Mouse (Mus musculus) olfactory bulb, adult 2 months (tissue): ENCODE measurements at regions not wholly inside any gene's neighbourhood (a gene's known extent, or its start where the extent isn't known, plus 50 kb on each side); places are given as distances from the start of the nearest gene placed in this dataset.

Source experiments
- CTCF ChIP-seq: fragments of 200-500 bp; IDR thresholded peaks from 2 replicates; pipeline ENCODE4 v1.5.1; 2012; ENCODE audit warnings: low read depth, mild to moderate bottlenecking, low read length, moderate library complexity; ENCODE audit not compliant: insufficient read depth
- POLR2A ChIP-seq: fragments of 200-500 bp; IDR thresholded peaks from 2 replicates; pipeline ENCODE4 v1.6.1; 2012; ENCODE audit warnings: mild to moderate bottlenecking, low read depth, low read length, moderate library complexity; ENCODE audit not compliant: insufficient read depth

DNA sequence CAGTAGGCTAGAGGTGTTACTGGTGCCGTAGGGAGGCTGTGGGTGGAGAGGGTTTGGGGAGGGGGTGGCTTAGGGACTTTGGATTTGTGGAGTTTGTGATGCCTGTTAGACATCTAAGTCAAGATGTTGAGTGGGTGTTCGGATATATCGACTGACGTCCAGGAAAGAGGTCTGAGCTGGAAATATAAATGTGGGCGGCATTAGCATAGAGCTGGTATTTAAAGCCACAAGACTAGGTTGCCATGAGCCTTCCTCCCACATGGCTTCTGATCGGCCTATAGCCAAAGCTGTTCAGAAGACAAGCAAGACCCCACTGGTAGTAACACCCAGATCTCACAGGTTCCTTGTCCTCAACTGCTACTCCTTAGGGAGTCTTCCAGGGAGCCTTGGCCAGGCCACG, 184.9 kb downstream of the Tle3 start:
- no peak for TF ChIP-seq CTCF
- TF ChIP-seq POLR2A = no peak
